12 mouse cellular contexts compared by ENCODE assay signal in the genomic region with DNA sequence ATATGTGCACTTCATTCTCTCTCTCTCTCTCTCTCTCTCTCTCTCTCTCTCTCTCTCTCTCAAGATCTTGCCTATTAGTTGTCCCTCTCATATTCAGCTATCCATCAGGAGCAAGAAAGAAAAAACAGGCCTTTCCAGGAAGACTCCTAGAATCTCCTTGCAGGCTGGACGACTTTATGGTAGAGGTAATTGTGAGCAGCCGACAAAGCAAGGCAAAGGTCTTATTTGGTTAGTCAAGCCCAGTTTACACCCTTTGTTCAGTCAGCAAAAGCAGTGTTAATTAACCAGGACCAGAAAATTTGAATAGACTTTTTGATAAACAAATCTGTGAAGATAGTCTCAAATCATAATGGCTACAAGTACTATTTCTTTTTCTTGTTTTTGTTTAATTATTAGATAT.
"Had no signal": no experiment of that assay in that cellular context is flagged by ENCODE, and none has a peak within 500 bp of the region (broad histone marks: within the 10 kb centered on the region; RNA-seq: fewer than 3 reads in every experiment).

No protein-coding gene starts in this region.

- H3K9ac ChIP-seq: liver, embryonic 15.5 days; midbrain, embryonic 13.5 days had no signal

- H3K4me2 ChIP-seq: liver, embryonic 11.5 days; liver, embryonic 15.5 days; midbrain, embryonic 13.5 days had no signal

- H3K27me3 ChIP-seq: liver, embryonic 15.5 days; midbrain, embryonic 13.5 days had no signal

- H3K36me3 ChIP-seq: limb, embryonic 10.5 days; liver, embryonic 15.5 days; midbrain, embryonic 13.5 days had no signal

- ATAC-seq: inflammation-experienced regulatory T-cells, adult 6 months; lung, postnatal 0 days; midbrain, embryonic 13.5 days had no signal

- H3K27ac ChIP-seq: left cerebral cortex, adult 2 months; limb, embryonic 10.5 days; liver, embryonic 15.5 days; midbrain, embryonic 13.5 days had no signal

- DNase-seq: kidney, postnatal 4 days; lung, adult 2 months; lung, postnatal 36 days; right cerebral cortex, postnatal 14 days; thymus, postnatal 14 days had no signal

- H3K4me3 ChIP-seq: left cerebral cortex, adult 2 months; limb, embryonic 10.5 days; liver, embryonic 15.5 days; midbrain, embryonic 13.5 days had no signal

- H3K9me3 ChIP-seq: limb, embryonic 10.5 days; liver, embryonic 15.5 days; midbrain, embryonic 13.5 days had no signal
